Comparison of ENCODE assay signal across 12 mouse cellular contexts in the genomic region with DNA sequence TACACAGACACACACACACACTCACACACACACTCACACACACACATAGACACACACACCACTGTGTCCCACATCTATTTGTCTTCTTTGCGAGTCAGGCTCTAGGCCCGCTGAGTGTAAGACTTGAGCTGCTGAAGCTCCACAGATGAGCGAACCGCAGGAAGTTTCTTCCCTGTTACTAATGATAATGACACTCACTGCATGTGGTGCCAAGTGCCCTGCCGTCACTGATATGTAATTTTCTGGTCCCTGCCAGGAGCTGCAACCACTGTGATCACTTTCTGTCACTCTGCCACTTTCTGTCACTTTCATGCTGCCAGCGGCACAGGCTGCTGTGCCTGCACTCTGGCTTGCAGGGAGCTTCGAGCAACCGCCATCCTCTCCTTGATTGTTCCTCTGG. TPM values are rescaled to one million over a fixed set of nuclear protein-coding genes. Genes with fewer than 3 reads are reported as not detected.
DNase-seq lines count a peak whose midpoint lies in the region; ATAC-seq lines count a peak whose summit lies in the region.
"Had no signal": no experiment of that assay in that cellular context is flagged by ENCODE, and none has a peak within 500 bp of the region (broad histone marks: within the 10 kb centered on the region; RNA-seq: fewer than 3 reads in every experiment).

No protein-coding gene starts in this region.

- peak; percentile 40 for DNase-seq in adrenal gland, postnatal 14 days
- DNase-seq in adrenal gland, adult 18-20 months (ENCODE audit: low spot score in 2 of 2): no peak
- peak; percentile 26 for DNase-seq in gastrocnemius, postnatal 25 days
- no peak for DNase-seq in gastrocnemius, postnatal 4 days (ENCODE audit: low spot score in 2 of 2)
- DNase-seq in lung, postnatal 10 days: peak; percentile 24
- no peak for DNase-seq in lung, postnatal 25 days (ENCODE audit: low spot score)
- no peak for DNase-seq in frontal cortex, postnatal 14 days (ENCODE audit: low spot score in 2 of 2)
- DNase-seq: kidney, postnatal 4 days; thymus, postnatal 14 days had no signal

- ATAC-seq in megakaryocyte progenitor cell, adult 5-6 weeks (replicated peaks; ENCODE audit: poor library complexity): peak; percentile 85
- ATAC-seq: activated CD4-positive, CD25-positive, alpha-beta regulatory T cell, adult 4 months; intestine, embryonic 16.5 days had no signal

RNA-seq across cellular contexts. Expression of a gene that starts 6.1 kb away (rescaled TPM):
- 0.26 TPM in 1 of 2 replicates, not detected in the other for total RNA-seq in adrenal gland, postnatal 14 days (2021)
- total RNA-seq in adrenal gland, adult 18-20 months (2021): not detected
- total RNA-seq in gastrocnemius, postnatal 25 days (2021): 1 to 10 TPM; 1.8 to 3.1 TPM
- total RNA-seq in gastrocnemius, postnatal 4 days (2021): 1 to 10 TPM; 4.7 to 6.5 TPM
- total RNA-seq in megakaryocyte progenitor cell, adult 5-6 weeks (2015): not detected in 2 replicates
- total RNA-seq in megakaryocyte progenitor cell, adult 5-6 weeks (2017): not detected in 2 replicates

RNA-seq across cellular contexts. Expression of a gene that starts 31.8 kb away (rescaled TPM):
- 18.6 and 19.1 TPM in 2 replicates for total RNA-seq in adrenal gland, postnatal 14 days (2021)
- total RNA-seq in adrenal gland, adult 18-20 months (2021): 10 to 100 TPM; 14.0 to 17.6 TPM
- total RNA-seq in gastrocnemius, postnatal 25 days (2021): 1 to 10 TPM; 4.7 to 5.3 TPM
- 10 to 100 TPM; 12.4 to 14.5 TPM for total RNA-seq in gastrocnemius, postnatal 4 days (2021)
- 11.3 and 13.3 TPM in 2 replicates for total RNA-seq in megakaryocyte progenitor cell, adult 5-6 weeks (2015)
- 14.1 and 18.3 TPM in 2 replicates for total RNA-seq in megakaryocyte progenitor cell, adult 5-6 weeks (2017)

Comparison
In these comparisons a context has a peak if more than half of its experiments do, and no peak if none do; other contexts are left out.
1. DNase-seq: peak in adrenal gland, postnatal 14 days (single experiment), gastrocnemius, postnatal 25 days (single experiment) and lung, postnatal 10 days (single experiment); none in adrenal gland, adult 18-20 months (0 of 2), gastrocnemius, postnatal 4 days (0 of 2), lung, postnatal 25 days (single experiment) and frontal cortex, postnatal 14 days (0 of 2).